Mouse (Mus musculus) olfactory bulb, adult 2 months (tissue): ENCODE results near the gene Gphb5.

Experiments used
- CTCF ChIP-seq: fragments of 200-500 bp; IDR thresholded peaks from 2 replicates; pipeline ENCODE4 v1.5.1; 2012; ENCODE audit warnings: low read depth, mild to moderate bottlenecking, low read length, moderate library complexity; ENCODE audit not compliant: insufficient read depth
- POLR2A ChIP-seq: fragments of 200-500 bp; IDR thresholded peaks from 2 replicates; pipeline ENCODE4 v1.6.1; 2012; ENCODE audit warnings: mild to moderate bottlenecking, low read depth, low read length, moderate library complexity; ENCODE audit not compliant: insufficient read depth

- TF ChIP-seq CTCF (no peak), POLR2A (no peak)
Measured at GRCm38 (mm10) chr12:75446245-75446644, 29.7 kb upstream of the Gphb5 start.
